Mouse (Mus musculus) kidney, adult 9 months (tissue): ENCODE results near the gene 1700010B08Rik.

ENCODE experiments used
- DNase-seq: peaks from one replicate; pipeline ENCODE4 v3.0.0; 2022

Gene 1700010B08Rik

GRCm38 (mm10) chr2:173722251-173722857 lies 3.1 kb downstream of the 1700010B08Rik start:
- no peak for DNase-seq

DNA sequence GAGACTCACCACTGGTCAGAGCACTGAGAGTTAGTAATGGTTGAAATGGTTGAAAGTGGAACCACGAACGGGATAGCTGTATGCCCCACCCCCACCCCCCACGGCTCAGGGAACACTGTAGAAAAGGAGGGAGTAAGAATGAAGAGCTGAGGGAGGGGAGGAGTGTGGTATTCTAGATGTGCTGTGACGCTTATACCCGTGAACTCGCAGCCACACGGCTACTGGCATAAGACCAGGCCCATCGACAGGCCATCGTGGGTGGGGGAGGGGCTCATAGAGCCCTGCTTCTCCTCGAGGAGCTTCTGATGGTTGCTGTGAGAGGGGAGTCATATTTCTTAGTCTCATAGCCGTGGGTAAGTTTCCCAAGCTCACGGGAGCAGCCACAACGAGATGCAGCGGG lies 5.2 kb downstream of the 1700010B08Rik start:
- DNase-seq = no peak

GRCm38 (mm10) chr2:173724940-173725807 lies 6.0 kb downstream of the 1700010B08Rik start:
- no peak for DNase-seq

DNA sequence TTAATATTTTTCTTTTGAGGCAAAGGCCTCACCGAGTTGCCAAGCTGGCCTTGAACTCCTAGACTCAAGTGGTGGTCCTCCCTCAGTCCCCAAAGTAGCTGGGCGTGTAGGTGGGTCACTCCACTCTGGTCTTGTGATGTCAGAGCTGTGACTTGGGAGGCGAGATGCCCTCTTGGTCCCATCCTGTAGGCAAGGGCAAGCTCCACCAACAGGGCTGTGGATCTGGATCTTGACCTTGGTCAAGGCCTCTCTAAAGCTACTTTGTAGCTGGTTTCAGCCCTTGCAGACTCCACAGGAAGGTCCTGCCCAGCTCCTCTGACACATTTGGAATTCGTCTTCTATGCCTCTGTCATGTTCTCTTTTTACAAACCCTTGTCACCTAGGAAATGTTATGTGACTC lies 6.6 kb downstream of the 1700010B08Rik start:
- no peak for DNase-seq

GRCm38 (mm10) chr2:173730444-173730966 lies 11.3 kb downstream of the 1700010B08Rik start:
- no peak for DNase-seq

GRCm38 (mm10) chr2:173734426-173734825 lies 15.2 kb downstream of the 1700010B08Rik start:
- no peak for DNase-seq

DNA sequence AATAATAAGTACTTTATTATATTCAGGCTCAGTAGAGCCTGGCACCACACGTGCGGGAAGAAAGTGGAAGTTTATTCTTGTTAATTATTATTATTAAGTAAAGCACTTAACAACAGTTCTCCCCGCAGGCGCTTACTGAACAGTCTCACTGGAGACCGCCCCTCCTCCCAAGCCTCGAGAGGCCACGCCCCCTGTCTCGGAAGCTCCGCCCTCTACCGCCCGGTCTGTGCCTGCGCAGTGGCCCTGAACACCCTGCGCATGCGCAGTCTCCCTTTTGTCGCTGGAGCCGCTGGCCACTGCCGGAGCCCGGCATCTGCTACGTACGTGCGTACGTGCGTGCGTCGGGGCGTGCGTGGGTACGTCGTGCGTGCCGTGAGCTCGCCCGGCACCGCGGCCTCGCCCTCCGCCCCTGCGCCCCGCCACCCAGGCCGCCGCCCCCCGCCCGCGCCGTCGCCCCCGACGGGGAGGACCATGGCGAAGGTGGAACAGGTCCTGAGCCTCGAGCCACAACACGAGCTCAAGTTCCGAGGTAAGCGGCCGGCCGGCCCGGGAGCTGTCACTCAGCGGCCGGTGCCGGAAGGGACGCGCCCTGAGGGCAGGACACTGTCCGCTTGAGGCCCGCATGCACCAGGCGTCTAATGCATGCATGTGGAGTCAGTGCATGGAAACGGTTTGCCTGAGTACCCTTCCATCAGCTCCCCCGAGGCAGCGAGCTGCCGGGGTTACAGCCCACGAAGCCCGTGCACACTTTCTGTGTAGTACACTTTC lies 18.2 kb downstream of the 1700010B08Rik start, which contains the start of gene Vapb:
Gene Vapb (plus strand): TSS at position 290 of the 768 bp plus-strand sequence.
- peak; percentile 99 for DNase-seq

- DNase-seq = no peak
These were observed 19.0 kb downstream of the 1700010B08Rik start for GRCm38 (mm10) chr2:173738232-173738631.

DNA sequence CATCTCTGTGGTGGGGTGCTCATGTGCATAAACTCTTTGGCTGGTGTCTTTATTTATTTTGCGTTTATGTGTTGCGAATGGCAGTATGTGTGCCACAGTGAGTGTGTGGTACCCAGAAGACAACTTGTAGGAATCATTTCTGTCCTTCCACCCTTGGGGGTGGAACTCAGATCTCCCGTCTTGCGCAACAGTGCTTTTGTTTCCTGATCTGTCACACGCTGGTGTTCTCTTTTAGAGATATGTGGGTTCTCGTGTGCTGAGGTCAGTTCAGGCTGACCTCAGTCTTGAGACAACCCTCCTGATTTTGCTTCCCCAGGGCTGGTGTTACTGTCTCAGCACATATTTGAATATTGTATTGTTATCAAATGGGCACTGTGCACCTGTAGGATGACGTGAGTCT lies 19.9 kb downstream of the 1700010B08Rik start:
- DNase-seq = no peak

- DNase-seq = peak; percentile 28
These were observed 22.9 kb downstream of the 1700010B08Rik start for GRCm38 (mm10) chr2:173742090-173742489.

- no peak for DNase-seq
These were observed 23.5 kb downstream of the 1700010B08Rik start for GRCm38 (mm10) chr2:173742744-173743143.

DNA sequence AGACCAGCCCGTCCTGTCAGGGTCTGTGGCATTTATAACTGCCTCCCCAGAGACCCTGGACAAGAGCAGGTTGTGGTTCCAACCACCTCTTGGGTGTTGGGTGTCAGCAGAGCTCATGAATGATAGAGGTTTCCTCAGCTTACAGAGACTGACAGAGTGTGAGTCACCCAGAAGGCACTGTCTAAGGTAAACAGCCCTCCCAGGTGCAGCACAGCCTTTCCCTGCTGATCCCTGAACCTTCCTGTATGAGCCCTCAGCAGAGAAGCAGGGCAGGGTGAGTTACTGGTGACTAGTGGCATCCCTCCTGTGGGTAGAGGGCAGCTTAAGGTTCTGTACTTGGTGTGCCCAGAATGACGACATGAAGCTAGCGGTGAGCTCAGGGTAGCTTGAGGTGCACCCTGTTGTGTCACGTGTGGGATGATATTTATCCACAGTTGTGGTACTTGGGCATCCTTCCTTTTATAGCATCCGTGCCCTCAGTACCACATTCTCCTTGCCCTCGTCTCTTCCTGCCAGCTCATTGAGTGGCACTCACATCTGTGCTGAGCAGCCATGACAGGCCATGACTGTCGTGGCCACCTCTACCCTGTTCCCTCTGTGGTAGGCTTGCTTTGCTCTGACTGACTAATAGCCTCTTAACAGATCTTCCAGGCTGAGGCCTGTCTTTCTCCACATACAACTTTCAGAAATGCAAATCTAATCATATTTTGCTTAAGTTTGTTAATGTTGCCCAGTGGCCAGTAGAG lies 25.0 kb downstream of the 1700010B08Rik start:
- no peak for DNase-seq

- no peak for DNase-seq
These were observed 29.9 kb downstream of the 1700010B08Rik start for GRCm38 (mm10) chr2:173748961-173749659.

DNA sequence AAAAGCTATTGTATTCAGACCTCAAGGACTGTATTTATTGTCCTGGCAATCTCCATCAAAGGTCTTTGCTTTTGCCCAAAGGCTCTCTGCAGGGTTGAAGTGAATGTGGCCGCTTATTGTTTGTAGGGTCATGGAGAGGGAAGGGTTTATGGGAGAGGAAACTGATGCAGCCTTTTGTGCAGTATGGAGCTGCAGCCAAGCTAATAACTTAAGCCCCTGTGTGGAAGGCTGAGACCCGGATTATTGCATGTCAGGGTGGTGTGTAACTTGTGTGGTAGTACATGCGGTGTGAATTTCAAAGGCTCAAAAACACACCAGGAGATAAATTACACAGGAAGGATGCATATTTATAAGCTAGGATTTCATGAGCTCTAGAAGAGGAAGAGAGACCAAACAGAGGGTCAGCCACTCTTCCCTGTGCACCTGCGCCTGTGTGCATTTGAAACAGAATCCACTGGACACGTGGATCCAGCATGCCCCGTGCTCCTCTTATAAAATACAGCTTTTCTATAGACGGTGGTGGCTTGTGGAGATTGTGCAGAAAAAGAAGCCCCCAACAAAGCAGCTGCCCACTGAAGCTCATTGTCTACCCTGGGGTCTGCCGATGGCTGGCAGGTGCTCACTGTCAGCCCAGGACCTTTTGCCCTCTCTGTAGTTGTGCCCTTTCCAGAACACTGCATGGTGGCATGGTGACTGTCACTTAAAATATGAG lies 36.4 kb downstream of the 1700010B08Rik start:
- DNase-seq = no peak

GRCm38 (mm10) chr2:173757624-173758155 lies 38.5 kb downstream of the 1700010B08Rik start:
- no peak for DNase-seq

DNA sequence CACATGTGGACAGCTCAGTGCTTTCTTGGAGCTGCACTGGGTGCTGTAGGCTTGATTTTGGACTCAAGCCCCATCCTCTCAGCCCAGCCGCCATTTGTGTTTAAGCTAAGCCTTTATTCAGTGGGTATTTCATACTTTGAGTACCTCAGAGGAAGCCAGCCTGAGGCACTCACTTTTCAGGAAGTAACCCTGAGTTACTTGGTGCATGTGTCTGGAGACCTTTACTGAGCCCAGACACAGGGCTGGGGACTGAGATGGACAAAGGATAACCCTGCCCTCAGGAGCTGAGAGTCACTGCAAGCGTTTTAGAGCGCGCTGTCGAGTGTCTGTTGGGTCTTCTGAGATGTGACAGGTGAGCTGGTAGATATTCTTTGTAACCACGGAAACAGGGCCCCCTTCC lies 41.4 kb downstream of the 1700010B08Rik start:
- no peak for DNase-seq

DNA sequence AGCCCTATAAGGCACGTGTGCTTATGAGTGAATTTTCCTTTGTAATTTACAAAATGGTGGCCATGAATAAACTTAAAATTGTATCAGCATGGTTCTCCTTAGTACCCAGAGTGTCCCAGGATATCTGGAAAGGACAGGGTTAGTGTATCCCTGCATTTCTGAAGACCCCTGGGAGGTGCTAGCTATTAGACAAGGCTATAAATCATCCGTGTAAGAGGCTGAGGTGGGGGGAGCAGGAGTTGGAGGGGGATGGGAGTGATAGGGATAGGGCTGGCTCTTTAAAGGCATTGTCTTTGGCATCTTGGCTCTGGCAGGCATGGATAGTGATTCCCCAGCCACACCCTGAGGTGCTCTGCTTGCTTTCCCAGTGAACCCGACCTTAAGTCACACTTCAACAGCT lies 45.4 kb downstream of the 1700010B08Rik start:
- DNase-seq = no peak

GRCm38 (mm10) chr2:173767959-173768595 lies 48.9 kb downstream of the 1700010B08Rik start:
- DNase-seq = no peak

- no peak for DNase-seq
These were observed 50.0 kb downstream of the 1700010B08Rik start for GRCm38 (mm10) chr2:173769183-173769582.

DNA sequence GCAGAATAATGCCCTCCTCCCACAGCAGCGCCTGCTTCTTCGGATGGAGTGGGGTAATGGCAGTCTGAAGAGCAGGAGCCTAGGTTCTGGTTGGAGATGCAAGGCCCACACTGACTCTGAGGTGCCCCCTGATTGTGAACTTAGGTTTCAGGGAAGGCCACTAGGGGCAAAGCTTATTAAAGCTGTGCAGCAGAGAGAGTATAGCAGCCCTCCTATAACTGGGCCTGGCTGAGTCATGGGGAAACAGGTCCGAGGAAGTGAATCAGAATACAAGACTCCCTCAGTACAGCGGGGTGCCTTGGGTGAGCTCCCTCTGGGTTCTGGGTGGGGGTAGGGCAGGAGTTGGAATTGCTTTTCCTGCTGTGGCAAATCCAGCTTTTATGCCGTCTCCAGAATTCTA lies 51.4 kb downstream of the 1700010B08Rik start:
- DNase-seq = no peak
